Mouse (Mus musculus) ES-E14 (cell line): Measurements from ENCODE around the gene Taf9.

Experiments
- CHD2 ChIP-seq: IDR thresholded peaks from 2 replicates; pipeline ENCODE4 v1.6.1; 2014; ENCODE audit warnings: mild to moderate bottlenecking, low read depth, low read length, inconsistent platforms
- HCFC1 ChIP-seq: IDR thresholded peaks from 2 replicates; pipeline ENCODE4 v1.6.1; 2012; ENCODE audit warnings: low read length, inconsistent platforms, borderline replicate concordance; ENCODE audit not compliant: insufficient read depth
- ZC3H11A ChIP-seq: IDR thresholded peaks from 2 replicates; pipeline ENCODE4 v1.6.1; 2012; ENCODE audit warnings: low read depth, mild to moderate bottlenecking, inconsistent platforms, low read length, borderline replicate concordance
- ZNF384 ChIP-seq: IDR thresholded peaks from 2 replicates; pipeline ENCODE4 v1.6.1; 2012; ENCODE audit warnings: low read depth, low read length, inconsistent platforms

DNA sequence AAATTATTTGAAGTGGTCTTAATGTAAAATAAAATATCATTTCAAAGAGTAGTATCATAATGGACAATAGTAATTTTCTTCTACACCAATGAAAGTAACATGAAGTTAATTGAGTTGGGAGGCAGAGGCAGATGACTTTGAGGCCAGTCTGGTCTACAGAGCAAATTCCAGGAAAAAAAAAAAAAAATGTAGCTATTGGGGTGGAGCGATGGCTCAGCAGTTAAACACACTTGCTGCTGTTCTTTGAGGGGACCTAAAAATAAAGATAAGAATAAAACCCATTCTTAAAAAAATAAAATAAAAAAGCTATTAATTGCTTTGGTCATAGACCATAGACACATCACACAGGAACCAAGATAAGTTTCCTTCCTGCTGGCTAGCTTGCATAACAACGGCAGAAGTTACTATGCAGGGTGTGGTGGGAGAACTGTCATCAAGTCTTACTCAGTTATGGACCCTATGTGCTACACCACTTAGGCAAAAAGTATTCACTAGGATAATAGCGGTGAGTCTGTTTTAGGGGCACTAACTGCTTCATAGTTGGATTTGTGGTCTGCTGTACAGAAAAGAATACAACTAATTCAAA is 17.2 kb upstream of the Taf9 start:
- TF ChIP-seq ZNF384 = no peak
- TF ChIP-seq CHD2 = no peak
- TF ChIP-seq HCFC1 = no peak
- no peak for TF ChIP-seq ZC3H11A
